ENCODE assay signal across 32 mouse cellular contexts in genomic region chr17:60197004-60197403, GRCm38 (mm10).
"Had no signal": no experiment of that assay in that cellular context is flagged by ENCODE, and none has a peak within 500 bp of the region (broad histone marks: within the 10 kb centered on the region; RNA-seq: fewer than 3 reads in every experiment).

No protein-coding gene starts in this region.

- H3K4me1 ChIP-seq: limb, embryonic 10.5 days; limb, embryonic 12.5 days; limb, embryonic 13.5 days; limb, embryonic 15.5 days; liver, embryonic 12.5 days; liver, embryonic 13.5 days; liver, embryonic 15.5 days; lung, embryonic 15.5 days; megakaryocyte, embryonic 14.5 days; midbrain, embryonic 10.5 days; midbrain, embryonic 12.5 days; midbrain, embryonic 15.5 days; neural tube, embryonic 12.5 days had no signal

- H3K9ac ChIP-seq: limb, embryonic 12.5 days; limb, embryonic 13.5 days; limb, embryonic 15.5 days; liver, embryonic 12.5 days; liver, embryonic 13.5 days; liver, embryonic 14.5 days; liver, embryonic 15.5 days; liver, postnatal 0 days; lung, embryonic 14.5 days; lung, embryonic 15.5 days; midbrain, embryonic 12.5 days; midbrain, embryonic 15.5 days; neural tube, embryonic 12.5 days had no signal

- H3K36me3 ChIP-seq: limb, embryonic 10.5 days; limb, embryonic 12.5 days; limb, embryonic 13.5 days; limb, embryonic 15.5 days; liver, embryonic 12.5 days; liver, embryonic 13.5 days; liver, embryonic 15.5 days; lung, embryonic 15.5 days; midbrain, embryonic 10.5 days; midbrain, embryonic 12.5 days; midbrain, embryonic 15.5 days; neural tube, embryonic 12.5 days had no signal

- H3K9me3 ChIP-seq: limb, embryonic 10.5 days; limb, embryonic 12.5 days; limb, embryonic 13.5 days; limb, embryonic 15.5 days; liver, embryonic 12.5 days; liver, embryonic 13.5 days; liver, embryonic 15.5 days; lung, embryonic 15.5 days; midbrain, embryonic 10.5 days; midbrain, embryonic 12.5 days; midbrain, embryonic 15.5 days; neural tube, embryonic 12.5 days had no signal

- H3K4me2 ChIP-seq: limb, embryonic 12.5 days; limb, embryonic 13.5 days; limb, embryonic 15.5 days; liver, embryonic 11.5 days; liver, embryonic 12.5 days; liver, embryonic 13.5 days; liver, embryonic 15.5 days; lung, embryonic 14.5 days; lung, embryonic 15.5 days; midbrain, embryonic 11.5 days; midbrain, embryonic 12.5 days; midbrain, embryonic 15.5 days; neural tube, embryonic 12.5 days had no signal

- H3K4me3 ChIP-seq: left cerebral cortex, adult 2 months; limb, embryonic 10.5 days; limb, embryonic 12.5 days; limb, embryonic 13.5 days; limb, embryonic 15.5 days; liver, embryonic 12.5 days; liver, embryonic 13.5 days; liver, embryonic 15.5 days; lung, embryonic 15.5 days; megakaryocyte, embryonic 14.5 days; midbrain, embryonic 10.5 days; midbrain, embryonic 12.5 days; midbrain, embryonic 15.5 days; myocyte; neural tube, embryonic 12.5 days had no signal

- H3K27me3 ChIP-seq: limb, embryonic 12.5 days; limb, embryonic 13.5 days; limb, embryonic 15.5 days; liver, embryonic 12.5 days; liver, embryonic 13.5 days; liver, embryonic 15.5 days; lung, embryonic 15.5 days; megakaryocyte, embryonic 14.5 days; midbrain, embryonic 12.5 days; midbrain, embryonic 15.5 days; neural tube, embryonic 12.5 days had no signal

- ATAC-seq: liver, embryonic 12.5 days; liver, postnatal 0 days; lung, postnatal 0 days; midbrain, embryonic 15.5 days; midbrain, embryonic 16.5 days had no signal

- DNase-seq: left cerebral cortex, postnatal 4 days; liver; liver, embryonic 13.5 days; liver, postnatal 0 days; lung, adult 18-20 months; lung, adult 2 months; lung, embryonic 14.5 days; lung, postnatal 10 days; lung, postnatal 14 days; lung, postnatal 36 days; lung, postnatal 4 days; midbrain, embryonic 14.5 days had no signal

- H3K27ac ChIP-seq: left cerebral cortex, adult 2 months; limb, embryonic 10.5 days; limb, embryonic 12.5 days; limb, embryonic 13.5 days; limb, embryonic 15.5 days; liver, embryonic 12.5 days; liver, embryonic 13.5 days; liver, embryonic 14.5 days; liver, embryonic 15.5 days; lung, embryonic 15.5 days; macrophage; midbrain, embryonic 10.5 days; midbrain, embryonic 12.5 days; midbrain, embryonic 15.5 days; neural tube, embryonic 12.5 days had no signal
